Mouse (Mus musculus) adrenal gland (tissue): Measurements from ENCODE around the gene Gramd1c.

Source experiments
- intact Hi-C: fragments of 180-260 bp; cut with DNase I; formaldehyde crosslinking; loops from one replicate; pipeline ENCODE4 v1.15.1; 2025

Gene Gramd1c

DNA sequence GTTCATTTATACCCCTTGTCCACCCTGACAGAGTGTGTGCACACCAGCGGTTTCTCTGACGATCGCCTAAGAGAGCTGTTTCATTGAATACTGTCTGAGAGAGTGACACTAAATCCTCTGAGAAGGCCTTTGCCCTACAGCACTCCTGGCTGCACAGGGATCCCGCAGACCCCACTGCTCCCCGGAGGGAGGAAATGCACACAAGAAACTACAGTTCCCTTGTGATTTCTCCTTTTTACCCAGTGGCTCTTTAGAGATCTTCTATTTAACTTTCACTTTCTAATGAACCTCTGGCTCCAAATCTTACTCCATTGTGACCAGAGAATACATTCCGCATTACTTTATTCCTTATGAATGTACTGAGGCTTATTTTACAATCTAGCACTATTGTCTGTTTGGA, 36.9 kb downstream of the Gramd1c start:
- intact Hi-C loops, result no loop called here

DNA sequence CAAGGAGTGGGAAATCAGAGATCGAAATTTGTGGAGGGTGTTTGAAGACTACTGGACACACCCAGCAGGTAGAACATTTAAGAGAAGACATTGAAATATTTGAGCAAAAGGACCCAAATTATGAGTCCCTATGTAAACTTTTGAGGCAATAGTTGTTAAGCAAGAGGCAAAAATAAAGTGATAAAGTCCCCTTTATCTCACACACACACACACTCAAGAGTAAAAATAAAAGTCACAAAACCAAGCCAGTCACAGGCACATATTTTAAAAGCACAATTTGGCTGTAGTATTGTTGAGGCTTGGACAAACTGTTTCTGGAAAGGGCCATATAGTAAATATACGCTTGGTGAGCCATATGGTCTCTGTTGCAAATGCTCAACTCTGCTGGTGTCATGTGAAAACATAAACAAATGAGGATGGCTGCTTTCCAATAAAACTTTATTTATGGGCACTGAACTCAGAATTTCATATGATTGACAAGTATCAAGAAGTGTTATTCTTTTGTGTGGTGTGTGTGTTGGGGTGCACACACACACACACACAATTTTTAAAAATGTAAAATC, 44.1 kb downstream of the Gramd1c start:
- intact Hi-C loops, result no loop called here

DNA sequence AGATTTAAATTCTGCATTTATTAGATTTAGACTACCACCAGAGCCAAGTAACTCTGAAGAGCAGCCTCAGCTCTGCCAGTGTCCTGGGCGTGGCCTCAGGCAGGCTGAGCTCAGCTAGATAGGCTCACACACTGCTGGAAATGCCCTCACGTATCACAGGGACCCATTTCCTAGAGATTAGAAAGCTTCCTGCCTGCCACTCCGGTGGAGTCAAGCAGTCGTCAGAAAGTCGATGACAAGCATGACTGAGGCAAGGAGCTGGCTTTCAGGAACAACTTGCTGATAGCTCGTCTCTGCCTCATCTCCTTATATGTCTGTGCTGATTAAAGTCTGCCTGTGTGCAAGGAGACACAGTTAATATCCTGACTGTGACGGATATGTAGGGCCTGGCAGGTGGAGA, 44.8 kb downstream of the Gramd1c start:
- intact Hi-C loops, result no loop called here

DNA sequence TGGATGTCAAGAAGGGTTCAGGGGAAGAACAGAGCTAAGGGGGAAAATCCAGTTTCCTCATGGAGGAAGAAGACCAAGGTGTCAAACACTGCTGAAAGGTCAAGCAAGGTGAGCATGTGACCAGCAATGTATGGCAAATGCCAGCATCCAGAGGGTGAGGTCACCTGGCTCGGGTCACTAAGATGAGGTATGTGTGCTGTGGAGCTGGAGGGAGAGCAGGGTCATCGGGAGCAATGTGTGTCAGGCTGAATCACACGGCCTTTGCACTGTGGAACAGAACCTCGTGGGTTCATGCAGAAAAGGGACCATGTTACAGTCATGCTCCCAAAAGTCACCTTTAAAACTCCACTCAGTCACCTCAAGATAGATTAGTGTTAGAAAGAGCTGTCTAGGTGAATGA, 45.4 kb downstream of the Gramd1c start:
- intact Hi-C loops, result no loop called here

DNA sequence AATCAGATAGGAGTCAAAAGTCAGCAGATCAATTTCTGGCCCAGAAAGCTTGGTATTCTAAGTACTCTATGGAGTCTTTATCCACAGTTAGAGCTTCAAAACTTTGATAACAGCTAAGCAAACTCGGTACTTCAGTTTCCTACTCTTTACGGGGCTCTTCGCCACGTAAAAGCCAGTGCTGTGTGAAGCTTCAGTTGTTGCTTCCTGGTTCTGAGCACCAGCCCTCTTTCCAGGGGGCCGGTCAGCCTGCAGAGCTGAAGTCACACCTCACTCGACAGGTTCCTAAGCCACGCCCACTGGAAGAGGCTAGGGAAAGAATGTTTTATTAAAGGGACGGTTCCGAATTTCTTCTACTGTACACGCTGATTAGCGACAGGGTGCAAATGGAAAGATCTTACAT, 47.0 kb downstream of the Gramd1c start:
- intact Hi-C loops, result no loop called here

DNA sequence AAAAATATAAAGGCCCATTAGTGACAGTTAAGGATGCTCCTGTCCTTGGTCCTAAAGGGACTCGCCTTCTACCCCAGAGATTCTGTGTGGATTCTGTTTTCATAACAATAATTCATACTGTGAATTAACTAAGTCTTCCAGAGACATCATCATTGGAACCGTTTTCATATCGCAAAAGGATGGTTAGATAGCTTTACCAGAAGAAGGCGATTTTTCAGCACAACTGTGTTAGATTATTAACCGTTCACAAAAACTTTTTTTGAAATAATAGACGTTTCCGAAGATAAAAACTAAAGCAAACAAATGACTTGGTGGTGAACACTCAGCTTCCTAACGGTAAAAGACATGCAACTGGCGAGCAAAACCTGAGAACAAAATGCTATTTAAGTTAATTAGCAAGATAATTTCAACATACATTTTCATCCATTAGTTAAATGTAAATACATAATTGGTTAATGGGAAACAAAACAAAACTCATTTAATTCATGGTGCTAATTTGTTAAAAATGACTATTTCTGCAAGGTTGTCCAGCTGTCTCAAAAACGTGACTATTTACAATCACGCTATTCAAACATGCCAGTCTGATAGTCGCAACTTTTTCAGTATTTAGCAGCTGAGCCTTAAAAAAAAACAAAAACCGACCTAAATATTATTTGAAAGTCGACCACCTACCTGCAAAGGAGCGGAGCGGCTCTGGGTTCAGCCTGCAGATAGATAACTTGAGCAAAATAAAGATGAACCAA, 47.6 kb downstream of the Gramd1c start:
- intact Hi-C loops, result no loop called here

DNA sequence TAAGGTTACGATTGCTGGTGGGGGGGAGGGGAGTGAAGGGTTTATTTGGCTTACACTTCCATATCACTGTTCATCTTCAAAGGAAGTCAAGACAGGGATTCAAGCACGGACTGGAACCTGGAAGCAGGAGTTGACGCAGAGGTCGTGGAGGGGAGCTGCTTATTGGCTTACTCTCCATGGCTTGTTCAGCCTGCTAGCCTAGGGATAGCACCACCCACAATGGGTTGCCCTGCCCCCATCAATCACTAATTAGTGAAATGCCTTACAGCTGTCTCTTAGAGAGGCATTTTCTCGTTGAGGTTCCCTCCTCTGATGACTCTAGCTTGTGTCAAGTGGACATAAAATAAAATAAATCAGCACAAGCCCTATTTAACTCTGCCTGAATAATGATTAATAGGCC, 52.1 kb downstream of the Gramd1c start:
- intact Hi-C loops, result no loop called here

DNA sequence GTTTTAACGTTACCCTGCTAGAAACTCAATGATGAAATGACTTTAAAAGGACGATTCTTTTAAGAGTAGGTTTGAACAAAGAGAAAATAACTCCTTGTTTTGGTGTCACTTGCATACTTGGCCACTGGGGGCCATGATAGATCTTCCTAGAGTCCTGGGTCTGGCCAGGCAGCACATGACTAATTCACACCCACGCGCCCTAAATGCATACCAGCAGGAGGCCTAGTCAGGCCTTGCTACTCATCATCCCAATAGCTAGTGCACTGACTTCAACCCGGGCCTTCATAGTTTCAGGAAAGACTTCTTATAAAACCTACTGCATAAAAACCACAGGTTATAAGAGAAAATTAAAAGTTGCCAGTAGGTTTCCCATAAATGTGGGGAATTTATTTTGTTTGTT, 61.1 kb downstream of the Gramd1c start:
- intact Hi-C loops, result no loop called here

DNA sequence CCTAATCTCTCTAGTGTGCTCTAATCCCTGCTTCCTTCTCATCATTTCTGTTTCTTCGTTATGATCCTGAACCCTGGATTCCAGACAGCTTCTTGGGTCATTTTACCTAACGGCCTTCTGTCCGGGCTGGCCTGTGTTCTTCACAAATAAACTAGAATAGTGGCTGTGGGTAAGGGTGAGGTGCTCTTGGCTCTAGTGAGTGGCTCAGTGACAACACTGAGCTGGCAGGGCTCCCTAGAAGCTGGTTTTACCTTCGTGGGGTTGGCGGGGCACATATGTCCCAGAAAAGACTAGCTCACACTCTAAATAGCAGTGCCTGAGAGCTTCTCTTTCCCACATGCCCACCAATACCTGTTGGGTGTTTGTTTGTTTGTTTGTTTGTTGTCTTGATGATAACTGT, 63.6 kb downstream of the Gramd1c start:
- intact Hi-C loops, result no loop called here

DNA sequence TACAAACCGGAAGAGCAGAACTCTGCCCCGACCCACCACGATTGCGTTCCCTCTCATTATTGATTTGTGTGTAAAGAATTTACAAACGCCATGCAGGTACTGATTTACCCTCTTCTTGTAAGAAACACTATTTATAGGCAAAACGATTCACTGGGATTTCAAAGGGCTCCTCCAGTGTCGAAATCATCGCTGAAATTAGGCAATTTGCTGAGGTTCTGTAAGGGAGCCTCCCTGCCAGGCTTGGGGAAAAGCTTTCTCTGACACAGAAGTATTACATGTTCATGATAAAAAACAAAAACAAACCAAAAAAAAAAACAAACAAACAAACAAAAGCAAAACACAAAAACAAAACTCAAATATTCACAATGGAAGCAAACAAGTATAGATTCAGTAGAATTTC, 64.0 kb downstream of the Gramd1c start:
- intact Hi-C loops, result no loop called here

DNA sequence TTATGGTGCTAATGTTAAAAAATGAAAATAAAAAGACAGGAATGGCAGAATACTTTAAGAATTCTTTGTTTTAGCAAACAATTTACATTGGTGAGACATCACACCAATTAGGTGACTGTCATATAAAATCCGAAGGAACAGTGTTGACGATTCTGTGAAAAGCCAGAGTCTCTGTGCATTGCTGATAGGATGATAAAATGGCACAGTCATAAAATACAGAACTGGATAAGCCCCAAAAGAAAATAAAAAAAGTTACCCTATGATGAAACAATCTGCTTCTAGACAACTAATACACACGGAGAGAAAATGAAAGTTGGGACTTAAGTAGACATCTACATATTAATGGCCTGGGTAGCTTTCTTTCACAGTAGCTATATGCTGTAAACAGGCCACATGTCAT, 68.5 kb downstream of the Gramd1c start:
- intact Hi-C loops, result no loop called here

DNA sequence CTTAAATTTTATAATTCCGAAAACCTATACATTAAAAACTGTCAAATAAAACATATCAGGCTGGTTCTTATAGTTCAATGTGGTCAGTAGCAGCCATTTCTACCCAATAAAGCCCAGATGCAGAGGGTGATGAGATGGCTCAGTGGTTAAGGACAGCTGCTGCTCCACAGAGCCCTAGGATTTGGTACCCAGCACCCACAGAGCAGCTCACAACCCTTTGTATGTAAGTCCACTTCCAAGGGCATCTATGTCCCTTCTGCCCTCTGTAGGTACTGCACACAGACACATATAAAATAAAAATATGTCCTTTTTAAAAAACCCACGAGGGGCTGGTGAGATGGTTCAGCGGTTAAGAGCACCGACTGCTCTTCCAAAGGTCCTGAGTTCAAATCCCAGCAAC, 76.8 kb downstream of the Gramd1c start:
- intact Hi-C loops, result no loop called here

DNA sequence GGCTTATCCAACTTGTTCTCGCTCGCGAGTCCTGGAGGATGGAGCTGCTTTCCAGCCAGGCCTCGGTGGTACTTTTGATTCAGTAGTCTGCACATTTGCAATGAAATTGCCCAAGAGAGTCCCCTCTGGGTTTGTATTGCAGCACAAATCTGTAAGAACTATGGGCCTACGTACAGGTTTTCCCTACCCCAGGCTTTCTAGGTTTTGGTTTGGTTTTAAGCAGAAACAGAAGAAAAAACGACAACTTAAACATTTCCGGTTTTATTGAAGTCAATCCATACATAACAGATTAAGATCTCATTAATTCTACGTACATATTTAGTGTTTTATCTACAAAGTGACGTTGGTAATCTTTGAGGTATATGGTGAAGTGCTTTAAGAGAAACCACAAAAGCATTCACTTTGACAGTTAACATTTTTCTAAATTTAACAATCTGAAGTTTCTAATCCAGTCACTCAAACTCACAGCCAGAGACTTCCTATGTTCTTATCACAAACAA, 83.0 kb downstream of the Gramd1c start:
- intact Hi-C loops, result no loop called here

DNA sequence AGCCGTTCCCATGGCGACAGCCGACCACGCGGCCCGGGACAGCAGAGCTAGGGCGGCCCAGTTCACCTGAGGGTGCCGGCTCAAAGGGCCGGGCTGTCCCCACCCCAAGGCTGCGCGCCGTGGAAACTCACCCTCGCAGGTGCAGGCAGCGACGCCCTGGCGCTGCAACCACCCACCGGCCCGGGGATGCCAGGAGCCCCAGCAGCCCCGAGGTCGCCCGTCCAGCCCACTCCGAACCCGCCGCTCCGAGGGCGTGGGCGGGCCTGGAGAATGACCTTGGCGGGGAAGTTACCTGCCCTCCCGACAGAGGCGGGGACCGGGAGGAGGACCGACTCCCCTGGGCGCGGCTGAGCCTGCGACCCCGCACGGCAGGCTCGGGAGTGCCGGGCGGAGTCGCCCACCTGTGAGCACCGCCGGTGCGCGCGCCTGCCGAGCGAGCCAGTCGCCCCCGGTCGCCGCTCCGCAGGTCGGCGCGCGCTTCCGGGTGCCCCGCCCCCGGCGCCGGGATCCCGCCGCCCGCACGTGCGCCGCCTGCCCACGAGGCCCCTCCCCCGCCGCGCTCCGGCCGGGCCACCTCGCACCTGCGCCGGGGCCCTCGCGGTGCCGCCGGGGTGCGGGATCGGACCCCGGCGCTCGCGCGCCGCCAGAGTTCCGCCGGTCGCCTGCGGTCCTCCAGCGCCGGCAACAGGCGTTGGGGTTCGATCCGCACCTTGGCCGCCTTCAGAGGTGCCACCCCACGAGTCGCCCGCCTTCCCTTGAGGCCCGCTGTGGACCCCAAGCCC, 83.6 kb downstream of the Gramd1c start, which contains the start of gene Zdhhc23:
Zdhhc23 (minus strand) TSS at position 464 of the 782 bp plus-strand sequence.
- intact Hi-C loops, result no loop called here

DNA sequence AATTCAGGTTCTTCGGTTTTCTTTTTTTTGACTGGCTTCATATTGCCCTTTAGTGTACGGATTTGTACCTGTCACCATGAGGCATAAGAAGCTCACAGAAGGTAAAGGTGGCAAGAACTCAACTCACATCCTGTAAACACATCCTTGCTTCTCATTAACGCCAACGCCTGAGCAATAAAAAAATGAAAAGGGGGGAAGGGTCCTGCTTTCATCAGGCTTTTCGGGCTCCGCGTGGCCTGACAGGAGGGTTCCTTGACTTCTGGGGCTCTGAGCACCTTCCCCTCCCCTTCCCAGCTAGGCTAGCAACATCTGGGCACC, 84.2 kb downstream of the Gramd1c start:
- intact Hi-C loops, result no loop called here

DNA sequence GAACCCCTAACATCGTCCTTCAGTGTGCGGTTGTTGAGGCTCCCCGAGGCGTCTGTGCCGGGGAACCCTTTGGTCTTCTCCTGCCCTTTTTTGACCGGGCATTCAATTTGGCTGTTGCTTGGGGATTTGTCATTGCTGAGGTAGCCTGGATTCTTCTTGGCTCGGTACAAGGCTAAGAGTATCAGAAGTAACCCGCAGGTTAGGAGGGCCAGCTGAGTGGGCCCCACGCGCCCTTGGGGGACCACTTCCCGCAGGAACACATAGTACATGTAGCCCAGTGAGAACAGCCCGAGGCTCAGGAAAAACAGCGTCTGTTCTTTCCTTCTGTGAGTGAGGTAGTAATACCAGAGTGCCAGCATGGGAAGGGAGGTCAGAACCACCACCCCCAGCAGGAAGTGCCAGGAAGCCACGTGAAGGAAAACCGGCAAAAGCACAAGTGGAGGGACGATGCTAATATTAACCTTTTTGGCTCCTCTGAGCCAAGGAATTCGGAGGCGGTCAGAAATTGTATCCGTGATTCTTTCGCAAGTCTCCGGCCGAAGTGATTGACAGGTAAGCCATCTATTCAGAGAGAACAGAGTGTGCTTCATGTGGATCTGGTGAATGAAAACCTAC, 89.4 kb downstream of the Gramd1c start:
- intact Hi-C loops, result no loop called here

DNA sequence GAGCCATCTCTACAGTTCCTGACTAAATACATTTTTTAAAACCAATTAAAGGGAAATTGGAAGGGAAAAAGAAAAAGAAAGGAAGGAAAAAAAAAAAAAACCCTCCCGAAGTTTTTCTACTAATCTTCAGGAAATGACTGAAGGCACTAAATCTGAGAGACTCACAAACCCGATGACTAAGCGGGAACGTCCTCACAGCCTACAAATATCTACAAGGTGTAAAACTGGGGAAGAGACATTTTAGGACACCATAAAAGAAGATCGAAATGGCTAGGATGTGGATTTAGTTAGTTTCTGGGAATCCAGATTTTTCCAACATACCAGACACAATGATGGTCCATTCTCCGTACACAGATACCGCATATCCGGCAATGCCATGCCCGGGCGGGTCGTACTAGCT, 90.0 kb downstream of the Gramd1c start:
- intact Hi-C loops, result no loop called here

DNA sequence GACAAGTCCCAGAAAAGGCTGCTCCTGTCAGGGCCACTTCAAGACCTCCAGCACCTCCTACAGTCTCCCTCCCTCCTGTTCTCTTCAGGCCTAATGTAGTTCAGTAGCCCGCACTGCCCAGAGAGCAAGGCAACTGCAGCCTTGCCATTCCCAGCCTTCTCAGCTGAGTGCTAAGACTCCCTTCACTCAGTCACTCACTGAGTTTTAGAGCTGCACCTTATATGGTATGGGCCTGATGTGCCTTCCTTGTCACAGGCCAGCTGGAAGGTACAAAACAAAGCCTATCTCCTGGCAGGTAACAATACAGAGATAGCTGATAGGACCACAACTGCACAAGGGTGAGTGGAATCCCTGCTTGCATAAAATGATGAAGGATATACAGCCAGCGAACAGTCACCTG, 90.8 kb downstream of the Gramd1c start:
- intact Hi-C loops, result no loop called here

DNA sequence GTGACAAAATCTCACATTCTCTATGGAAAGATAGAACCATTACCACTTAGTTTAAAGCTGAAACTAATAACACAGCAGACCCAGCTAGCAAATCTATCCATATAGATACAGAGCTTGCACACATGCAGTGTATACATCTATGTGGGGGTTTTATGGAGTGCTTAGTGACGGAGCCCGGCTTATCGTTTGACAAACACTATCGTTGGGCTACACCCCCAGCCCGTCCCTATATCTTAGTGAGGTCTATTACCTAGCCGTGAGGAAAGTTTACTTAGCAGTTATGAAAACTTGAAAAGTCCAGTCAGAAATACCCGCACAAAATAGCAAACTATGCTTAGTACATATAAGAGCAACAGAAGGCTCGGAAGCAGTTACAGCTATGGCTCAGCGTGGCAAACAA, 91.4 kb downstream of the Gramd1c start:
- intact Hi-C loops, result no loop called here

DNA sequence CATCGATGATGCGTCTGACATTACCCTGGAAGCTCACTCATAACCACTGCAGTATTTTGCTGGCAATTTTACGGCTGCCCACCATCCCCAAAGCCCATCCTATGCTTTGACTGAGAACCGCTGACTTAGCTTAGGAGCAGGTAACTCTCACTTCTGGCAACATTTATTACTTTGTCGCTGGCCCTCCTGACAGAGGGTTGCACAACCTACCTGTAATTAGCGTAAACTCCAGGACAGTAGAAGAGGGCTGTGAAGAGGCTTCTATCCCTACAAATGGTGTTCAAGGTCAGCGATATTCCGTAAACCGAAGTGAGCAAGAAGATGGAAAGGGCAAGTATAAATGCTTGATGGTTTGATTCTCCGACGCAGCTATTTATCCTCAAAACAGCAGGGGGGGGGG, 92.0 kb downstream of the Gramd1c start:
- intact Hi-C loops, result no loop called here

DNA sequence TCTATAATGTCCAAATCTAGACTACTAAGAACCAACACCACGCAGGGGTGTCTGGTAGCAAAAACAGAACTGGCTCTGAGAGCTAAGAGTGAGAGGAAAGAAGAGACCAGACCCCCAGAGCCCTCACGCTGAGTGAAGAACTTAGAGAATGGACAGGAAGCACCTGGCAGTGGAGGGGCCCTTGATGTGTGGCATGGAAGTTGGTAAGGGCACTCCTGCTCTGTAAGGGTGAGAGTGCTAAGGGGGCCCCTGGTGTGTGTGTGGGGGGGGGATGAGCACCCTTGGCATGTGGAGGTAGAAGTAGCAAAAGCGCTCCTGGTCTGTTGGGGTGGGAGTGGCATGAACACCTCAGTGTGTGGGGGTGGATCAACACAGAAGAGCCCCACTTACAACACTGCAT, 92.7 kb downstream of the Gramd1c start:
- intact Hi-C loops, result no loop called here

DNA sequence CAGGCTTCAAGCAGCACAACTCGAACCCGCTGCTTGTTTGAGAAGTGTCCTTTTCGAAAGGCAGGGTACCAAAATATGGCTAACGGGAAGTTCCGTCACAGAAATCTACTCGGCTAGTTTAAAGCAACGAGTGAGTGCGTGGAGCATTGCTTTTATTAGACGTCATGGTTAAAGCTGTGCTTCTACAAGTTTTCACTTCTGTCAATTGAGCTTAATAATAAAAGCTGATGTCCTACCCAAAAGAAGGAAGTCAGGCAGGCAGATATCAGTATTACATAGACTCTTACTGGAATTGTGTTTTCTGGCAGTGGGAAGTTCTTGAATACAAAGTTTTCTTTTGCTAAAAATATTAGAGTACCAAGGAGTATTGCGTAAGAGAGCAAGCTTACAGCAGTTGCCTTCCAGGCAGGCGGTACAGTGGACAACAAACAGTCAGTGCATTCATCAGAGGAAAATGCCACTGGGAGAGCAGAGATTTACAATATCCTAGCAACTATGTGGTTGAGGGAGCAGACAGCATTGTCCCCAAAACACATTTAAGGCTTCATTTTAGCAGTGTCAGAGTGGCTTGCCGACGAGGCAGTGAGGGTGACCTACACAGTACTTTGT, 97.3 kb downstream of the Gramd1c start:
- intact Hi-C loops, result no loop called here
